Mouse (Mus musculus) heart, postnatal 0 days (tissue): Measurements from ENCODE around the gene Gnaq.

Source experiments
- CTCF ChIP-seq: IDR thresholded peaks from 2 replicates; pipeline ENCODE4 v1.5.1; 2016; ENCODE audit warnings: antibody characterized with exemption, control low read depth, low read depth
- EP300 ChIP-seq: IDR thresholded peaks from 2 replicates; pipeline ENCODE4 v1.6.1; 2016; ENCODE audit warnings: antibody characterized with exemption, low read depth

- no peak for TF ChIP-seq CTCF
- TF ChIP-seq EP300, result no peak
These were observed 257.7 kb downstream of the Gnaq start for GRCm38 (mm10) chr19:16390192-16390795.
